Mouse (Mus musculus) MEL (cell line): ENCODE results near the gene Hsd17b14. TPM values are rescaled to one million over a fixed set of nuclear protein-coding genes. Genes with fewer than 3 reads are reported as not detected.

Experiments used
- DNase-seq: peaks from one replicate; pipeline ENCODE4 v3.0.0; 2011; ENCODE audit warnings: low read depth, low spot score
- H3K27ac ChIP-seq: 2 replicates; pipeline ENCODE4 v1.5.1; 2012; ENCODE audit warnings: low read depth, mild to moderate bottlenecking, control low read depth, low read length, moderate library complexity; ENCODE audit not compliant: control insufficient read depth
- H3K27me3 ChIP-seq, 2 experiments: fragments of 150-350 bp in 1 of 2; sonication (generic) in 1 of 2; 2 replicates each; pipeline ENCODE4 v1.6.1; 2012; ENCODE audit warnings: low read length in 2 of 2, mild to moderate bottlenecking in 2 of 2, improper control_type of control experiment in 1 of 2, moderate library complexity in 1 of 2; ENCODE audit not compliant: insufficient read depth in 2 of 2, control insufficient read depth in 1 of 2
- H3K36me3 ChIP-seq, 2 experiments: 2 replicates each; pipeline ENCODE4 v1.6.1; 2012 to 2014; ENCODE audit warnings: low read length in 2 of 2, improper control_type of control experiment in 1 of 2, inconsistent platforms in 1 of 2, mild to moderate bottlenecking in 1 of 2; ENCODE audit not compliant: insufficient read depth in 2 of 2, control insufficient read depth in 1 of 2
- H3K4me1 ChIP-seq, 2 experiments: fragments of 150-350 bp in 1 of 2; sonication (generic) in 1 of 2; 2 replicates each; pipeline ENCODE4 v1.6.1; 2012; ENCODE audit warnings: low read length in 2 of 2, improper control_type of control experiment in 1 of 2, mild to moderate bottlenecking in 1 of 2; ENCODE audit not compliant: insufficient read depth in 2 of 2, control insufficient read depth in 1 of 2
- H3K4me3 ChIP-seq, 2 experiments: fragments of 150-350 bp in 1 of 2; sonication (generic) in 1 of 2; 2 replicates each; pipeline ENCODE4 v1.5.1; 2012; ENCODE audit warnings: low read depth in 2 of 2, low read length in 2 of 2, mild to moderate bottlenecking in 2 of 2, moderate library complexity in 2 of 2, control low read depth in 1 of 2, improper control_type of control experiment in 1 of 2; ENCODE audit not compliant: control insufficient read depth in 1 of 2, insufficient read depth in 1 of 2
- H3K79me2 ChIP-seq: 2 replicates; pipeline ENCODE4 v1.6.1; 2012; ENCODE audit warnings: mild to moderate bottlenecking, low read length, moderate library complexity; ENCODE audit not compliant: control insufficient read depth, poor library complexity, insufficient read depth
- H3K9ac ChIP-seq: 2 replicates; pipeline ENCODE4 v1.6.1; 2012; ENCODE audit warnings: low read depth, mild to moderate bottlenecking, control low read depth, low read length, moderate library complexity; ENCODE audit not compliant: control insufficient read depth, poor library complexity, severe bottlenecking
- H3K9me3 ChIP-seq: fragments of 150-350 bp; sonication (generic); replicated peaks from 2 replicates; pipeline ENCODE4 v1.6.1; 2012; ENCODE audit warnings: mild to moderate bottlenecking, low read length, improper control_type of control experiment, moderate library complexity; ENCODE audit not compliant: insufficient read depth
- CHD1 ChIP-seq: IDR thresholded peaks from 2 replicates; pipeline ENCODE4 v1.6.1; 2012; ENCODE audit warnings: low read depth, mild to moderate bottlenecking, inconsistent platforms, low read length, improper control_type of control experiment
- CHD2 ChIP-seq: IDR thresholded peaks from 2 replicates; pipeline ENCODE4 v1.6.1; 2011; ENCODE audit warnings: low read length, improper control_type of control experiment
- CTCF ChIP-seq, 3 experiments: IDR thresholded peaks in 2 of 3; conservative IDR thresholded peaks in 1 of 3; 2 replicates each; pipeline ENCODE4 v1.5.1; 2011 to 2012; ENCODE audit warnings: low read length in 3 of 3, low read depth in 2 of 3, mild to moderate bottlenecking in 2 of 3, improper control_type of control experiment in 1 of 3, inconsistent platforms in 1 of 3, mixed read lengths in 1 of 3, moderate library complexity in 1 of 3; ENCODE audit not compliant: control insufficient read depth in 1 of 3, insufficient read depth in 1 of 3, poor library complexity in 1 of 3, severe bottlenecking in 1 of 3
- E2F4 ChIP-seq: IDR thresholded peaks from 2 replicates; pipeline ENCODE4 v1.6.1; 2011; ENCODE audit warnings: low read depth, low read length, improper control_type of control experiment, borderline replicate concordance
- ELF1 ChIP-seq: IDR thresholded peaks from 2 replicates; pipeline ENCODE4 v1.6.1; 2014; ENCODE audit warnings: low read depth, mild to moderate bottlenecking, inconsistent platforms, low read length, improper control_type of control experiment, moderate library complexity
- GATA1 ChIP-seq: IDR thresholded peaks from 2 replicates; pipeline ENCODE4 v1.6.1; 2011; ENCODE audit warnings: low read depth, low read length, improper control_type of control experiment
- JUND ChIP-seq: IDR thresholded peaks from 2 replicates; pipeline ENCODE4 v1.6.1; 2011; ENCODE audit warnings: low read depth, mild to moderate bottlenecking, improper control_type of control experiment, low read length
- MAFK ChIP-seq: IDR thresholded peaks from 2 replicates; pipeline ENCODE4 v1.6.1; 2011; ENCODE audit warnings: low read depth, mild to moderate bottlenecking, low read length, improper control_type of control experiment, borderline replicate concordance
- MAX ChIP-seq: IDR thresholded peaks from 2 replicates; pipeline ENCODE4 v1.6.1; 2011; ENCODE audit warnings: low read length, improper control_type of control experiment
- MAZ ChIP-seq: IDR thresholded peaks from 2 replicates; pipeline ENCODE4 v1.6.1; 2012; ENCODE audit warnings: low read depth, mild to moderate bottlenecking, inconsistent platforms, low read length, improper control_type of control experiment
- MEF2A ChIP-seq: IDR thresholded peaks from 2 replicates; pipeline ENCODE4 v1.6.1; 2014; ENCODE audit warnings: low read depth, mild to moderate bottlenecking, inconsistent platforms, low read length, improper control_type of control experiment; ENCODE audit not compliant: poor library complexity, insufficient replicate concordance, severe bottlenecking; ENCODE audit errors: extremely low read depth
- MXI1 ChIP-seq: IDR thresholded peaks from 2 replicates; pipeline ENCODE4 v1.6.1; 2011; ENCODE audit warnings: mild to moderate bottlenecking, low read depth, low read length, improper control_type of control experiment
- MYB ChIP-seq: IDR thresholded peaks from 2 replicates; pipeline ENCODE4 v1.6.1; 2011; ENCODE audit warnings: mild to moderate bottlenecking, low read depth, low read length, improper control_type of control experiment
- MYC ChIP-seq: IDR thresholded peaks from 2 replicates; pipeline ENCODE4 v1.6.1; 2011; ENCODE audit warnings: low read depth, mild to moderate bottlenecking, low read length, improper control_type of control experiment, moderate library complexity
- NRF1 ChIP-seq: IDR thresholded peaks from 2 replicates; pipeline ENCODE4 v1.6.1; 2014; ENCODE audit warnings: low read depth, mild to moderate bottlenecking, inconsistent platforms, low read length, improper control_type of control experiment, moderate library complexity; ENCODE audit not compliant: poor library complexity, insufficient read depth, severe bottlenecking
- POLR2A ChIP-seq, 2 experiments: IDR thresholded peaks; 2 replicates each; pipeline ENCODE4 v1.6.1; 2011 to 2012; ENCODE audit warnings: low read length in 2 of 2, mild to moderate bottlenecking in 2 of 2, control low read depth in 1 of 2, improper control_type of control experiment in 1 of 2, low read depth in 1 of 2, moderate library complexity in 1 of 2; ENCODE audit not compliant: control insufficient read depth in 1 of 2, insufficient read depth in 1 of 2, poor library complexity in 1 of 2
- RCOR1 ChIP-seq: IDR thresholded peaks from 2 replicates; pipeline ENCODE4 v1.6.1; 2012; ENCODE audit warnings: low read depth, mild to moderate bottlenecking, inconsistent platforms, low read length, improper control_type of control experiment
- SIN3A ChIP-seq: IDR thresholded peaks from 2 replicates; pipeline ENCODE4 v1.6.1; 2012; ENCODE audit warnings: low read length, improper control_type of control experiment, inconsistent platforms
- SMC3 ChIP-seq: IDR thresholded peaks from 2 replicates; pipeline ENCODE4 v1.6.1; 2011; ENCODE audit warnings: low read depth, low read length, improper control_type of control experiment
- TBP ChIP-seq: IDR thresholded peaks from 2 replicates; pipeline ENCODE4 v1.8.0; 2011; ENCODE audit warnings: low read depth, low read length, improper control_type of control experiment
- TCF12 ChIP-seq: IDR thresholded peaks from 2 replicates; pipeline ENCODE4 v1.6.1; 2014; ENCODE audit warnings: low read depth, mild to moderate bottlenecking, inconsistent platforms, low read length, improper control_type of control experiment, moderate library complexity
- USF1 ChIP-seq: IDR thresholded peaks from 2 replicates; pipeline ENCODE4 v1.6.1; 2014; ENCODE audit warnings: low read depth, mild to moderate bottlenecking, inconsistent platforms, low read length, improper control_type of control experiment, moderate library complexity
- ZKSCAN1 ChIP-seq: IDR thresholded peaks from 2 replicates; pipeline ENCODE4 v1.6.1; 2012; ENCODE audit warnings: low read depth, mild to moderate bottlenecking, inconsistent platforms, low read length, improper control_type of control experiment, moderate library complexity
- ZNF384 ChIP-seq: IDR thresholded peaks from 2 replicates; pipeline ENCODE4 v1.6.1; 2012; ENCODE audit warnings: low read depth, mild to moderate bottlenecking, inconsistent platforms, low read length, improper control_type of control experiment
- polyA plus RNA-seq, 2 experiments: library from polyadenylated mRNA; stranded (reverse) in 1 of 2; unstranded in 1 of 2; fragments of >175 nt in 1 of 2; fragments of >200 nt in 1 of 2; gene quantifications; 2 replicates each; pipeline versions ENCODE4 v1.2.1 to v1.2.4; 2012; ENCODE audit warnings: low replicate concordance in 2 of 2, low read depth in 1 of 2; ENCODE audit not compliant: insufficient read length in 2 of 2, insufficient read depth in 1 of 2, missing spikeins in 1 of 2
- total RNA-seq: library from RNA; depleted of rRNA; stranded (reverse); fragments of 300-350 nt; gene quantifications from 2 replicates; pipeline ENCODE4 v1.2.3, GENCODE M21; 2012

Gene Hsd17b14
- total and polyA plus RNA-seq, 3 experiments = 2.0 to 9.3 TPM; not detected in 1

DNA sequence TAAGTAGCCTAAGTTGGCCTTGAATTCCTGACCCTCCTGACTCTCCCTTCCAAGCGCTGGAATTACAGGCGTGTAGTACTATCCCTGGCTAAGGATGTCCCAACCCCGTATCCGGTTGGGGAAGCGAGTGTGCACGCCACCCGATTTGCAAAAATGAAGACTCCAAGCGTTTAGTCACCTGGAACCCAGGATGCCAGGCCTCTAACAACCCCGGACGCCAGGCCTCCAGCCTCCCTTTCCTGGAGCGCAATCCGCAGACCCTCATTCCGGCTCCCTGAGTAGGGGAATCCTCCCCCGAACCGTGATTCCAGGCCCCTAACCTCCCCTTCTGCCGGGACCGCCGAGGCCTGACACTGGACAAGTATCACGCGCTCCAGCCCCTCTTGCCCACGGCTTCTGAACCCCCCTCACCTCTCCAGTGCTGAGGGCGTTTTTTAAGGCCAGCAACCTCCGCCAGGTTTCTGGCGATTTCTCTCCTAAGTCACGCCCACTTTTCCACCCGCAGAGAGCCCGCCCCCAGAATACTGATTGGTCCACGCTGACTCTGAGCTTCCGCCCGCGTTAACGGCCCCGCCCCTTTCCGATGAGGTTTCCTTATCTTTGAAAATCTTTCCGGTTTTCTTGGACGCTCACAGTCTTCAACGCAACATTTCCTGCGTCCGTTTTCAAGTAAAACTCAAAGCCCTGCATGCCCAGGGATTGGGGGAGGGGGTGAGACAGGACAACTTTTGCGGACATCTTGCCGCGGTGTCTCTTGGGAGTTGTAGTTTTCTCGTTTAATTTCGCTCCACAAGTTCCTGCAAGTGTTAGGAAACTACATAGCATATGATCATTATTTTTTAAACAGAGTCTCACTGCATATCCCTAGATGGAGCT is 44.5 kb upstream of the Hsd17b14 start, which contains the start of gene Nucb1 (continued):
- TF ChIP-seq MXI1 (peak; percentile 75), POLR2A (IDR thresholded peaks at IDR 0.05; ENCODE audit: control insufficient read depth in 1 of 2, insufficient read depth in 1 of 2, low read depth in 1 of 2, low read length in 2 of 2, poor library complexity in 1 of 2) (peak; percentile 80 to 94), MAZ (no peak), MAFK (no peak), CTCF (IDR thresholded peaks at IDR 0.05 in 2 of 3, conservative IDR thresholded peaks at IDR 0.05 in 1 of 3; ENCODE audit: control insufficient read depth in 1 of 3, insufficient read depth in 1 of 3, low read depth in 2 of 3, low read length in 3 of 3, poor library complexity in 1 of 3, severe bottlenecking in 1 of 3) (peak in 1 of 3 experiments; percentile 12; a peak in 1 of 6 replicates), ZNF384 (no peak), MAX (no peak), RCOR1 (0 out of 2 replicates have a peak, but pooled peaks have one; percentile 48), TBP (peak; percentile 77; the same call in 1 of the 2 replicates), SMC3 (no peak), ELF1 (peak; percentile 82), MEF2A (no peak), CHD1 (no peak; the same call in 1 of the 2 replicates), SIN3A (peak; percentile 98), TCF12 (peak; percentile 33), CHD2 (peak; percentile 86), MYC (no peak; the same call in 1 of the 2 replicates)

- Histone ChIP-seq H3K36me3 (no peaks in the 10 kb centered on the region), H3K9me3 (no peaks in the 10 kb centered on the region), H3K9ac (no peak overlapping the region), H3K27me3 (no peaks in the 10 kb centered on the region), H3K27ac (no peak overlapping the region), H3K79me2 (peaks cover 7% of the 10 kb centered on the region), H3K4me1 (no peaks in the 10 kb centered on the region), H3K4me3 (no peak overlapping the region)
- no peak for DNase-seq
- TF ChIP-seq E2F4 = no peak
- no peak for TF ChIP-seq TBP
- TF ChIP-seq MAX = no peak
- TF ChIP-seq MYC = no peak
- TF ChIP-seq CHD2 = no peak
- no peak for TF ChIP-seq TCF12
- no peak for TF ChIP-seq MXI1
- TF ChIP-seq JUND = no peak
- no peak for TF ChIP-seq ZKSCAN1
- no peak for TF ChIP-seq USF1
- TF ChIP-seq CHD1 = no peak
- TF ChIP-seq GATA1 = no peak
- TF ChIP-seq MAFK = no peak
- TF ChIP-seq NRF1 = no peak
- TF ChIP-seq MYB = no peak
These were observed 40.3 kb upstream of the Hsd17b14 start for GRCm38 (mm10) chr7:45514411-45514810.
